Mouse (Mus musculus) left cerebral cortex, adult 8-10 months (tissue): ENCODE results near the gene Ids. TPM values are rescaled to one million over a fixed set of nuclear protein-coding genes. Genes with fewer than 3 reads are reported as not detected.
A peak's percentile ranks its signal among the peaks of the same experiment; 100 is the strongest.
"Not testable (repeated sequence)": the region's sequence is repeated elsewhere in the genome, so short reads cannot be mapped to it uniquely, and the experiment has no call there.

Experiments used
- DNase-seq, 2 experiments: peaks; one replicate each; pipeline ENCODE4 v3.0.0; 2022; ENCODE audit warnings: low spot score in 2 of 2
- total RNA-seq, 4 experiments: library from RNA; stranded (reverse); gene quantifications; 2 replicates each; pipeline ENCODE4 v1.2.4; 2022

Ids gene
- total RNA-seq, result 100 to 1,000 TPM; 310 to 400 (median 341) TPM

- DNase-seq, result peak; percentile 54 to 82
These were observed at the start of gene Ids for GRCm38 (mm10) chrX:70364661-70365613. TSS of gene Ids (minus strand) at chrX:70365084.

- DNase-seq, result not testable (repeated sequence)
These were observed 27.8 kb upstream of the Ids start for GRCm38 (mm10) chrX:70392636-70393035.

- DNase-seq, result no peak
These were observed 21.1 kb upstream of the Ids start for GRCm38 (mm10) chrX:70385962-70386351.

- DNase-seq, result peak; percentile 59 to 82
These were observed 20.5 kb upstream of the Ids start, which contains the start of gene 1110012L19Rik for GRCm38 (mm10) chrX:70385276-70385961. TSS of gene 1110012L19Rik (plus strand) at chrX:70385877.

GRCm38 (mm10) chrX:70384917-70385275 lies 20.0 kb upstream of the Ids start:
- DNase-seq, result no peak

DNA sequence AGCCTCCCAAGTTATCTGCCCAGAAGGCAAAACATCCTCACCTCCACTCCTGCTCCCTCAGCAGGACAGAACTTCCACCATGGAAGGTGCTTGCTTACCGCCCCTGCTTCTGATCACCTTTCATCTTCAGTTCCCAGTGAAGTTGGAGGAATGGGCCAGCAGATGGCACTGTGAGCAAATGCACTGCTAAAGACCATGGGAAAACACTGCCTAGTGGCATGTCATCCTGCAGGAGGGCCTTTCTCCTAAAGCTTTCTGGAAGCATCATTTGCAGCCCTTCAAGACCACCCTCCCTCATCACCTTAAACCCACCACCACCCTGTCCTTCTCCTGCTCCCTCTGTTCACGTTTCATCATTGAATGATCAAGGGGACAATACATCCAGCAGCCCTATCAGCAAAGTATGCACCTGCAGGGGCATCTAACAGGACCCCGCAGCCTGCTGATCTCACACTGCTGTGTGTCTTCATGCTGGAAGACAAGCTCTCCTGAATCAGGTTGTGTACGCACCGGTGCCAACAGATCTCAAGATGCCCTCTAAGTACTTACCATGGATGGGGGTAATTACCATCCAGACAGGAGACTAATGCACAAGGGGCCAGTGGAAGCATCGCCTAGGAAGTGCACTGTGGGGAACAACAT lies 9.7 kb upstream of the Ids start:
- DNase-seq, result not testable (repeated sequence)

- not testable (repeated sequence) for DNase-seq
These were observed 4.9 kb upstream of the Ids start for GRCm38 (mm10) chrX:70369758-70370157.

DNA sequence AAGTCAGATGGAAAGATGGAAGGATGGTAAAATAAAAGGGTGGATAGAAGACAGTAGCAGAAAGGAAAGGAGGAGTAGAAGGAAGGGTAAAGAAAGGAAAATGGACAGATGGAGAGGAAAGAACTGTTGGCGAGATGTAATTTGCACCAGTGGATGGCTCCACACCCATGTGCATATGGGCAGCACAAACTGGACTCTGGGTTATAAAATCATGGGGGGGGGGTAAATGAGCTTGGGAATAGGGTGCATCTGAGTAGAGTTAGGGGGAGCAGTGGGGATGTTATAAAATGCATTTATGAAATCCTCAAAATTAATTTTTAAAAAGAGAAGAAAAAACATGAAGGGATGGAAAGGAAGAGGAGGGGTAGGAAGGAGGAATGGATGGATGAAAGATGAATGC lies 682 bp downstream of the Ids start:
- DNase-seq, result no peak

- peak in 1 of 2 experiments; percentile 18 for DNase-seq
These were observed 1.4 kb downstream of the Ids start for GRCm38 (mm10) chrX:70363446-70363845.

GRCm38 (mm10) chrX:70362985-70363384 lies 1.9 kb downstream of the Ids start:
- peak in 1 of 2 experiments; percentile 34 for DNase-seq

GRCm38 (mm10) chrX:70330202-70330843 lies 34.6 kb downstream of the Ids start:
- peak; percentile 18 to 27 for DNase-seq

GRCm38 (mm10) chrX:70328530-70329143 lies 36.2 kb downstream of the Ids start:
- DNase-seq, result no peak

DNA sequence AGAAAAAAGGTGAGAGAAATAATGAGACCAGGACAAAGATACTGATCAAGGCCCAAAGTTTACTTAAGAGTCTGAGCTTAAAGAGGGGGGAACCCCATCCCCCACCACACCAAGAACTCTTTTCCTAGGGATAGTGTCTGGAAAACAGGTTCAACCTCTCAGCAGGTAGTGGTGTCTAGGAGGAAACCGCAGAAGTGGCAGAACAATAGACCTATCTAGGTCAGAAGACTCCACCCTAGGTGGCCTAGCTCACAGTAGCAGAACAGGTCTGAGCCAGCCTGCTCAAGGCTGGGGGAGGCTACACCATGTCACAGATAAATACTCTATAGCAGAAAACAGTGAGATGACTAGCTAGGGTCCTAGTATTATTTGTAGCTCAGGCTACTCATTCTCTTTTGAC lies 37.2 kb downstream of the Ids start:
- DNase-seq, result no peak

GRCm38 (mm10) chrX:70319254-70319653 lies 45.6 kb downstream of the Ids start:
- no peak for DNase-seq

DNA sequence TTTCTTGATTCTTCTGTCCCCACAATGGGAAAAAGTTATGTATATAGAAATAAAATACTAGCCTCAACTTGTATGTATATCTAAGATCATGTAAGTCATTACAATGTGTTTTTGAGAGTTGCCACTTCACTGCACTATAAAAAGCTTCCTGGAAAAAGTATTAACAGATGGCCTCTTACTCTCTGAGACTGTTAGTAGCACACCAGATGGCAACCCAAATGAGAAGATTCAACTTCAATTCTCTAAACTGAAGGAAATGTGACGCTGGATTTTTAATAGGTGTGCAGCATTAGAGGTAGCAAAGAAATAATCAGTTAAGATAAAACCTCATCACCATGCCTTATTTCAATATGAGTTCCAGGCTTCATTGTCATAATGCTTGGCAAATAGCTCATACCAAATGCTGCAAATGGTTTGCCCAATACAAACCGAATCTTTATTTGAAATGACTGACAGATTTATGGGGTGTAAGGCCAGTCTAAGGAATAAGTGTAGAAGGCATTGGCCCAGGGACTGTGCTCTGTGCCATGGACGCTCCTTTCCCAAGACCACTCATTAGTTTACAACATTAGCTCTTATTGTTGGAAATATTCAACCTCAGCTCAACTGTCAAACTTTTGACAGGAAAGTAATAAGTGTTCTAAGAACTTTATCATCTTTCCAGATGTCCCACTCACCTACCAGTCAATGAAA lies 49.8 kb downstream of the Ids start:
- no peak for DNase-seq

Other genes with a start within 250 kb of the Ids start
- gene 1110012L19Rik, start 20.8 kb upstream of the Ids start, total RNA-seq, result 10 to 100 TPM; 11.0 to 14.5 (median 11.8) TPM
- gene Tmem185a, start 112.1 kb upstream of the Ids start, total RNA-seq, result 10 to 100 TPM; 38.6 to 54.3 (median 42.5) TPM